Comparison of ENCODE assay signal across 31 mouse cellular contexts in the genomic region with DNA sequence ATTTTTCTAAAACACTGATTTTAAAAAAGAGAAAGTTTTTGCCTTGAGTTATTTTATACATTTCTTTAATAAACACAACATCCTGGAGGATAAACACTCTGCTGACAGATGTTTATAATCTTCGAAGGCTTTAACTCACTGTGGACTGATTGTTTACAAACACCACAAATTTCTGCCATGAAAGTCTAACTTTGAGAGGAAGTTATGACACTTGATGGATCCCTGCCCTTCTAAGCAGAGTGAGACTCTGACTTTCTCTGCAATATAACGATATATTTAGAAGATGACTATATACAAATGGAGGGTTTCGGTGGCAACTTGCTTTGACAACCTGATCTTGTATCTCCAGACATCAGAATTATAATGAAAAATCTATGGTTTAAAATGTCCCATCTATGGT.
"Had no signal": no experiment of that assay in that cellular context is flagged by ENCODE, and none has a peak within 500 bp of the region (broad histone marks: within the 10 kb centered on the region; RNA-seq: fewer than 3 reads in every experiment).

No protein-coding gene starts in this region.

- H3K27ac ChIP-seq: left cerebral cortex, adult 2 months; limb, embryonic 10.5 days; limb, embryonic 12.5 days; limb, embryonic 13.5 days; limb, embryonic 15.5 days; liver, embryonic 12.5 days; liver, embryonic 13.5 days; liver, embryonic 14.5 days; liver, embryonic 15.5 days; lung, embryonic 15.5 days; macrophage; midbrain, embryonic 10.5 days; midbrain, embryonic 12.5 days; midbrain, embryonic 13.5 days; midbrain, embryonic 15.5 days; neural tube, embryonic 12.5 days had no signal

- H3K9ac ChIP-seq: limb, embryonic 12.5 days; limb, embryonic 13.5 days; limb, embryonic 15.5 days; liver, embryonic 12.5 days; liver, embryonic 13.5 days; liver, embryonic 14.5 days; liver, embryonic 15.5 days; liver, postnatal 0 days; lung, embryonic 15.5 days; midbrain, embryonic 12.5 days; midbrain, embryonic 13.5 days; midbrain, embryonic 15.5 days; neural tube, embryonic 12.5 days had no signal

- H3K9me3 ChIP-seq: limb, embryonic 10.5 days; limb, embryonic 12.5 days; limb, embryonic 13.5 days; limb, embryonic 15.5 days; liver, embryonic 12.5 days; liver, embryonic 13.5 days; liver, embryonic 15.5 days; lung, embryonic 15.5 days; megakaryocyte, embryonic 14.5 days; midbrain, embryonic 10.5 days; midbrain, embryonic 12.5 days; midbrain, embryonic 13.5 days; midbrain, embryonic 15.5 days; neural tube, embryonic 12.5 days had no signal

- ATAC-seq: liver, embryonic 12.5 days; liver, postnatal 0 days; lung, postnatal 0 days; midbrain, embryonic 13.5 days; midbrain, embryonic 15.5 days; midbrain, embryonic 16.5 days had no signal

- H3K27me3 ChIP-seq: limb, embryonic 12.5 days; limb, embryonic 13.5 days; limb, embryonic 15.5 days; liver, embryonic 12.5 days; liver, embryonic 13.5 days; liver, embryonic 15.5 days; lung, embryonic 15.5 days; megakaryocyte, embryonic 14.5 days; midbrain, embryonic 12.5 days; midbrain, embryonic 13.5 days; midbrain, embryonic 15.5 days; neural tube, embryonic 12.5 days had no signal

- DNase-seq: left cerebral cortex, postnatal 4 days; liver; liver, embryonic 13.5 days; liver, postnatal 0 days; lung, adult 2 months; lung, postnatal 10 days; lung, postnatal 14 days; lung, postnatal 36 days; lung, postnatal 4 days; midbrain, embryonic 14.5 days had no signal

- H3K4me2 ChIP-seq: limb, embryonic 12.5 days; limb, embryonic 13.5 days; limb, embryonic 15.5 days; liver, embryonic 11.5 days; liver, embryonic 12.5 days; liver, embryonic 13.5 days; liver, embryonic 15.5 days; lung, embryonic 15.5 days; midbrain, embryonic 11.5 days; midbrain, embryonic 12.5 days; midbrain, embryonic 13.5 days; midbrain, embryonic 15.5 days; neural tube, embryonic 12.5 days had no signal

- H3K4me3 ChIP-seq: left cerebral cortex, adult 2 months; limb, embryonic 10.5 days; limb, embryonic 12.5 days; limb, embryonic 13.5 days; limb, embryonic 15.5 days; liver, embryonic 12.5 days; liver, embryonic 13.5 days; liver, embryonic 15.5 days; lung, embryonic 15.5 days; megakaryocyte, embryonic 14.5 days; midbrain, embryonic 10.5 days; midbrain, embryonic 12.5 days; midbrain, embryonic 13.5 days; midbrain, embryonic 15.5 days; myocyte; neural tube, embryonic 12.5 days had no signal

- H3K4me1 ChIP-seq: limb, embryonic 10.5 days; limb, embryonic 12.5 days; limb, embryonic 13.5 days; limb, embryonic 15.5 days; liver, embryonic 12.5 days; liver, embryonic 13.5 days; liver, embryonic 15.5 days; lung, embryonic 15.5 days; megakaryocyte, embryonic 14.5 days; midbrain, embryonic 10.5 days; midbrain, embryonic 12.5 days; midbrain, embryonic 13.5 days; midbrain, embryonic 15.5 days; neural tube, embryonic 12.5 days had no signal

- H3K36me3 ChIP-seq: limb, embryonic 10.5 days; limb, embryonic 12.5 days; limb, embryonic 13.5 days; limb, embryonic 15.5 days; liver, embryonic 12.5 days; liver, embryonic 13.5 days; liver, embryonic 15.5 days; lung, embryonic 15.5 days; midbrain, embryonic 10.5 days; midbrain, embryonic 12.5 days; midbrain, embryonic 13.5 days; midbrain, embryonic 15.5 days; neural tube, embryonic 12.5 days had no signal
